ENCODE assay signal across 8 mouse cellular contexts in genomic region chr1:153133865-153134781, GRCm38 (mm10). TPM values are rescaled to one million over a fixed set of nuclear protein-coding genes. Genes with fewer than 3 reads are reported as not detected.
DNase-seq lines count a peak whose midpoint lies in the region; ATAC-seq lines count a peak whose summit lies in the region.

No protein-coding gene starts in this region.

- no peak for DNase-seq in kidney, postnatal 14 days
- peak; percentile 61 to 69 for DNase-seq in heart, postnatal 36 days
- peak; percentile 47 for DNase-seq in midbrain, embryonic 10.5 days (ENCODE audit: low spot score)
- peak; percentile 56 for DNase-seq in yolk sac, embryonic 10.5 days (ENCODE audit: low spot score)
- DNase-seq in left cerebral cortex, postnatal 10 days (ENCODE audit: extremely low spot score in 1 of 2, low spot score in 2 of 2) = no peak

- H3K36me3 ChIP-seq in kidney, embryonic 14.5 days (ENCODE audit: control insufficient read depth, insufficient read depth, low read length) = no peaks in the 10 kb centered on the region
- H3K36me3 ChIP-seq in embryonic facial prominence, embryonic 15.5 days = no peaks in the 10 kb centered on the region
- H3K36me3 ChIP-seq in midbrain, embryonic 10.5 days = no peaks in the 10 kb centered on the region

- no peak overlapping the region for H3K4me3 ChIP-seq in kidney, embryonic 14.5 days (ENCODE audit: low read length)
- H3K4me3 ChIP-seq in embryonic facial prominence, embryonic 15.5 days (replicated peaks) = no peak overlapping the region
- peak overlapping the region; percentile 12; the same call in 1 of the 2 replicates for H3K4me3 ChIP-seq in midbrain, embryonic 10.5 days

- peaks cover 12% of the 10 kb centered on the region; the same call in 1 of the 2 replicates for H3K4me1 ChIP-seq in kidney, embryonic 14.5 days (ENCODE audit: control insufficient read depth, insufficient read depth, low read length)
- peaks cover 12% of the 10 kb centered on the region for H3K4me1 ChIP-seq in embryonic facial prominence, embryonic 15.5 days
- peaks cover 29% of the 10 kb centered on the region for H3K4me1 ChIP-seq in midbrain, embryonic 10.5 days

- H3K9ac ChIP-seq in kidney, embryonic 14.5 days (ENCODE audit: low read depth, low read length) = no peak overlapping the region
- H3K9ac ChIP-seq in embryonic facial prominence, embryonic 15.5 days = no peak overlapping the region

- no peak overlapping the region for H3K4me2 ChIP-seq in kidney, embryonic 14.5 days (replicated peaks; ENCODE audit: low read depth, low read length)
- peak overlapping the region; percentile 11; the same call in 1 of the 2 replicates for H3K4me2 ChIP-seq in embryonic facial prominence, embryonic 15.5 days (replicated peaks)

- H3K27me3 ChIP-seq in kidney, embryonic 14.5 days (ENCODE audit: control insufficient read depth, insufficient read depth, low read length) = no peaks in the 10 kb centered on the region
- no peaks in the 10 kb centered on the region for H3K27me3 ChIP-seq in embryonic facial prominence, embryonic 15.5 days
- no peaks in the 10 kb centered on the region for H3K27me3 ChIP-seq in midbrain, embryonic 10.5 days (ENCODE audit: low read depth, poor library complexity, severe bottlenecking)

- H3K9me3 ChIP-seq in kidney, embryonic 14.5 days (ENCODE audit: control insufficient read depth, low read length) = no peaks in the 10 kb centered on the region
- no peaks in the 10 kb centered on the region for H3K9me3 ChIP-seq in embryonic facial prominence, embryonic 15.5 days (replicated peaks)
- no peaks in the 10 kb centered on the region for H3K9me3 ChIP-seq in midbrain, embryonic 10.5 days (replicated peaks)

- H3K27ac ChIP-seq in kidney, embryonic 14.5 days (ENCODE audit: low read depth, low read length) = peak overlapping the region; percentile 77
- peak overlapping the region; percentile 74 for H3K27ac ChIP-seq in embryonic facial prominence, embryonic 15.5 days (replicated peaks)
- H3K27ac ChIP-seq in midbrain, embryonic 10.5 days (replicated peaks) = peak overlapping the region; percentile 81

- intact Hi-C loops in heart, postnatal 36 days (cut with DNase I) = loop anchor here (2.0 kb wide), 1 partner anchor 47 kb away; no protein-coding TSS in a partner anchor
- intact Hi-C loops in left cerebral cortex, postnatal 10 days (cut with DNase I) = no loop called here

- 16% methylated on average over 9 of the region's 9 CpGs for WGBS in kidney, embryonic 14.5 days
- WGBS in embryonic facial prominence, embryonic 15.5 days = 24% methylated on average over 9 of the region's 9 CpGs
- 15% methylated on average over 9 of the region's 9 CpGs for WGBS in midbrain, embryonic 10.5 days

- ATAC-seq in kidney, embryonic 14.5 days (ENCODE audit: low FRiP score, low TSS enrichment) = peak; percentile 58; the same call in 1 of the 2 replicates
- no peak for ATAC-seq in embryonic facial prominence, embryonic 15.5 days (ENCODE audit: insufficient number of reproducible peaks, low FRiP score, low TSS enrichment, low read depth)
- ATAC-seq in inflammation-experienced regulatory T-cells, adult 6 months = no peak

RNA-seq across cellular contexts. Expression of gene Lamc2, which starts 52.1 kb away (rescaled TPM):
- 24.5 and 44.2 TPM in 2 replicates for polyA plus RNA-seq in kidney, embryonic 14.5 days (2014; fragmentation: Nextera tagmentation; extraction: Ambion mirVana)
- polyA plus RNA-seq in embryonic facial prominence, embryonic 15.5 days (2015; fragmentation: Nextera tagmentation; extraction: Ambion mirVana) = 14.5 and 15.3 TPM in 2 replicates
- total RNA-seq in heart, postnatal 36 days (2021) = 1 to 10 TPM; 6.3 to 7.7 TPM
- 0.40 and 1.1 TPM in 2 replicates for polyA plus RNA-seq in midbrain, embryonic 10.5 days (2016; fragmentation: Nextera tagmentation; extraction: Ambion mirVana)
- 1 to 10 TPM in 1 of 3 experiments, under 1 TPM in 1, not detected in 1; 0.12 to 1.1 TPM for polyA plus RNA-seq in inflammation-experienced regulatory T-cells, adult 6 months (2017; shearing (Covaris generic))
- total RNA-seq in left cerebral cortex, postnatal 10 days (2021) = 1 to 10 TPM; 4.5 to 5.4 TPM

Comparison
In these comparisons a context has a peak if more than half of its experiments do, and no peak if none do; other contexts are left out.
1. DNase-seq: peak in heart, postnatal 36 days (2 of 2), midbrain, embryonic 10.5 days (single experiment) and yolk sac, embryonic 10.5 days (single experiment); none in kidney, postnatal 14 days (single experiment) and left cerebral cortex, postnatal 10 days (0 of 2).
2. Peak in every context shown above with its lines, with median percentiles within 50 percentile points of each other: H3K27ac ChIP-seq.